Mouse (Mus musculus) mouse trophoblast stem cell (cell line): ENCODE data around the gene Gm37419.

Experiments
- in situ Hi-C, 2 experiments: fragments of 300-500 bp; cut with MseI, MboI; formaldehyde crosslinking; loops; 2 replicates in 1 of 2; 3 replicates in 1 of 2; pipeline ENCODE4 v1.15.1; 2025

Gm37419 gene

GRCm38 (mm10) chr16:23991170-23991569 lies 2.9 kb downstream of the Gm37419 start:
- in situ Hi-C loops: no loop called here

- in situ Hi-C loops: no loop called here
Measured at GRCm38 (mm10) chr16:23991846-23992580, 3.7 kb downstream of the Gm37419 start.

- in situ Hi-C loops: no loop called here
Measured at GRCm38 (mm10) chr16:23993351-23994321, 5.4 kb downstream of the Gm37419 start.

GRCm38 (mm10) chr16:23996342-23996741 lies 8.1 kb downstream of the Gm37419 start:
- in situ Hi-C loops: no loop called here

GRCm38 (mm10) chr16:23997228-23997627 lies 8.9 kb downstream of the Gm37419 start:
- in situ Hi-C loops: no loop called here

- in situ Hi-C loops: no loop called here
Measured at GRCm38 (mm10) chr16:23997912-23998311, 9.6 kb downstream of the Gm37419 start.

- in situ Hi-C loops: no loop called here
Measured at GRCm38 (mm10) chr16:24005928-24006327, 17.6 kb downstream of the Gm37419 start.

GRCm38 (mm10) chr16:24009891-24010290 lies 21.6 kb downstream of the Gm37419 start:
- in situ Hi-C loops: no loop called here

- in situ Hi-C loops: no loop called here
Measured at GRCm38 (mm10) chr16:24011306-24011705, 23.0 kb downstream of the Gm37419 start.

- in situ Hi-C loops: no loop called here
Measured at GRCm38 (mm10) chr16:24012066-24012465, 23.8 kb downstream of the Gm37419 start.

GRCm38 (mm10) chr16:24014378-24014777 lies 26.1 kb downstream of the Gm37419 start:
- in situ Hi-C loops: no loop called here

GRCm38 (mm10) chr16:24016273-24016672 lies 28.0 kb downstream of the Gm37419 start:
- in situ Hi-C loops: no loop called here

- in situ Hi-C loops: no loop called here
Measured at GRCm38 (mm10) chr16:24016742-24017141, 28.5 kb downstream of the Gm37419 start.

GRCm38 (mm10) chr16:24021722-24022121 lies 33.4 kb downstream of the Gm37419 start:
- in situ Hi-C loops: no loop called here

- in situ Hi-C loops: no loop called here
Measured at GRCm38 (mm10) chr16:24022605-24023004, 34.3 kb downstream of the Gm37419 start.

GRCm38 (mm10) chr16:24025442-24025841 lies 37.2 kb downstream of the Gm37419 start:
- in situ Hi-C loops: no loop called here

GRCm38 (mm10) chr16:24029965-24030672 lies 41.8 kb downstream of the Gm37419 start:
- in situ Hi-C loops: no loop called here

GRCm38 (mm10) chr16:24033259-24033658 lies 45.0 kb downstream of the Gm37419 start:
- in situ Hi-C loops: no loop called here

GRCm38 (mm10) chr16:24034450-24034849 lies 46.2 kb downstream of the Gm37419 start:
- in situ Hi-C loops: no loop called here

GRCm38 (mm10) chr16:24035767-24036166 lies 47.5 kb downstream of the Gm37419 start:
- in situ Hi-C loops: no loop called here

GRCm38 (mm10) chr16:24036398-24036797 lies 48.1 kb downstream of the Gm37419 start:
- in situ Hi-C loops: no loop called here
